Mouse (Mus musculus): ENCODE data around the gene Acvrl1.

Acvrl1 gene

DNA sequence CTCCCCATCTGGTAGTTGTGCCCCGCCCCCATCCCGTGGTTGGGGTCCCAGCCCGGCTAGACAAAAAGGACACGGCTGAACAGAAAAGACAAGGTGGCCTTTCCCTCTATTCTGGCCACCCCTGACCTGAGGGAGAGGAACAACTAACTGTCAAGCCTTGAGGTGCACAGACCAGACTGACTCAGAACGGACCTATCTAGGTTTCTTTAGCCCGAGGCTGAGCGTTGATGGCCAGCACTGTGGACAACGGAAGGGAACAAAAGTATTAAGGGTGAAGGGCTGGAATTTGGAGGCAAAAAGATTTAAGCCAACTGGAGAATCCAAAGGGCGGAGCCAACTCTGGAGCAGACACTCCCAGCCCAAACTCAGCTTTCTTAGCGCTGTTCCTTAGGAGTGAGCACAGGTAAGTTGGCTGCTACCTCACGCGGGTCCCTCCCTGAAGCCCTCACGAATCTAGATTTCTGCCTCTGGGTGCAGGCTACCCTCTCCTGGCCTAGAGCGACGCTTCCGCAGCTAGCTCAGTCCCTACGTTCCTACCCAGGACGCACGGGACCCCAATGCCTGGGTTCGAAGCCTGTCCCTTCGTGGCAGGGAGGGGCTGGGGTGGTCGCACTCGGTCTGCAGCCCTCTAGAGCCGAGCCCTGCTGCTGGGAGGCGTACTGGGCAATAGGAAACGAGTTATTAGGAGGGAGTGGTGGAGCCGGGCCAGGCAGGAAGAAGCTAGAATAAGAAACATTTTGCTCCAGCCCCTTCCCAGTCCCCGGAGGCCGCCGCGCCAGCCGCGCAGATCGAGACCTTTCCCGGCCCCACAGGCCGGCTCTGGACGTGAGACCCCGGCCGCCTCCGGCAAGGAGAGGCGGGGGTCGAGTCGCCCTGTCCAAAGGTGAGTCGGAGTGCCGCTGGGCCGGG lies at the start of gene Acvrl1:
Gene Acvrl1, plus strand, starts transcription at position 342 of the 909 bp plus-strand sequence.
- peak in 1 of 2 experiments; percentile 20 for DNase-seq

DNA sequence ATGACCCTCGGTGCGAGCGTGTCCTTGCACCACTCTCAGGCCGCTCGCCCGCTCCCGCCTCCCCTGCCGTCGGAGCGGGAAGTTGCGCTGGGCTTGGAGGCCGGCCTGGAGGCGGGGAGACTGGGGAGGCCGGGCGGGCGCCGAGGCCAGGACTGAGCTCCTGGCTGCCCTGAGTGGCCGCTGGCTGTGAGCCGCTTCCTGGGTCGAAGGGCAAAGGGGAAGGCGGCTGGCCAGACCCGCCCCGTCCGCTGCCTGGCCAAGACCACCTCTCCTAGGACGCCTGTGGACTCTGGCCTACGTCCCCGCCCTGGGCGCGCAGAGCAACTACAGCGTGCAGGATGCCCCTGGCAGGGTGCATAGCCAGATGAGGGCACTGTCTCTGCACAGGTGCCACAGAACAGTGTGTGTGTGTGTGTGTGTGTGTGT lies 49.6 kb upstream of the Acvrl1 start:
- DNase-seq, result peak; percentile 68 to 78

DNA sequence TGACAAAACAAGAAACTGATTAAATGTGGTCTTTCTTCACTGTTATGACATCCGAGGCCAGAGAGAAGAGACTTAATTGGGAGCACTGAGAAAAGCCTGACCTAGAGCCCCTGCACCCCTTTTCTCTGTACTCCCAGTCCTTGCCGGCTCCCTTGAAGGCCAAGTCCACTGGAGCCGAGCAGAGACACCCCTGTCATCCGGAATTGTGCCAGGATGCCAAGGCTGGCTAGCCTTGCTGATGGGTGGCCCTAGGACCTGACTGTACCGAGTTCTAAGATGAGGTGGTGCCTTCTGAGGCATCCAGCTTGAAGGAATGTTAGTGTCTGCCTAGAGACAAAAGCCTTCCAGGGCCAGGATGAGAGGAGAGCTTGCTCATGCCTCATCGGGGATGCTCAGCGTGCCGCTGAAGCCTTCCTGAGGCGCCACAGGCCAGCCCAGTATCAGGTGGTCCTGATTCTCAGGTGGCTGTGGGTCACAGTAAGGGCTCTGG lies 48.2 kb upstream of the Acvrl1 start:
- DNase-seq, result no peak

DNA sequence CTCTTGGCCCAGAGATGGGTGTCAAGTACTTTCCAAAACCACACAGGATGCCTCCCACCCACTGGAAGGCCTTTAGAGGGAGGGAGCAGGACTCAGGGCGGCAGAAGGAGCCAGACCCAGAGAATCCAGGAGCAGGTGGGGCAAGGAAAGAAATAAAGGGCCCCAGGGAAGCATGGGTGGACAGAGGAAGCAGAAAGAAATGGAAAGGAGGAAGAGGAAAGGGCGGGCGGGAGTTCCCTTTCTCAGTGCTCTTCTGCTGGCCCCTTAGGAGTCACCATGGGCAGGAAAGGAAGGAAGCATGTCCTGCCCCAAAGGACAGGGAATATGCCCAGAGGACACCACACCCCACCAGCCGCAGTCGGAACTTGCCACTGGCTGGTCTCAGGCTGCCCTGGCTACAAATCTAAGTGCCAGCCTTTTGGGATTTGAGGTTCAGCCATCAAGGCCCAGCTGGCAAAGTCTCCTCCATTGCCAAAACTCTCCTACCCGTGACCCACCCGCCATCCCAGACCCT lies 47.2 kb upstream of the Acvrl1 start:
- no peak for DNase-seq

DNA sequence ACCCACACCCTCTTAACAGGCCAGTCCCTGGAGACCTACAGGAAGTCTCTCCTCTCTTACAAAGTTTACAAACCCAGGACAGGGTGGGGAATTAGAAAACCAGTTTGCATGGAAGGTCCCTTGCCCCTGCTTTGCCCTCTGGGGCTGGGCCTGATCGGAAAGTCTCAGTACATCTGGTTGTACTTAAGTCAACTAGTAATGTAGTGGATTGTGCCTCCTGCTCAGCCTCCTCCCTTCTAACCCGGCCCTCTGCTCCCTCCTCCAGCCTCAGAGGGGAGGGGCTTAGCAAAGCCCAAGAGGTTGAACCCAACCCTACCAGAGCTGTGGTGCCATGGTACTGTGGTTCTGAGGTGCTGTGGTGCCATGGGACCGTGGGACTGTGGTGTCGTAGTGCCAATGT lies 46.1 kb upstream of the Acvrl1 start:
- DNase-seq, result no peak

DNA sequence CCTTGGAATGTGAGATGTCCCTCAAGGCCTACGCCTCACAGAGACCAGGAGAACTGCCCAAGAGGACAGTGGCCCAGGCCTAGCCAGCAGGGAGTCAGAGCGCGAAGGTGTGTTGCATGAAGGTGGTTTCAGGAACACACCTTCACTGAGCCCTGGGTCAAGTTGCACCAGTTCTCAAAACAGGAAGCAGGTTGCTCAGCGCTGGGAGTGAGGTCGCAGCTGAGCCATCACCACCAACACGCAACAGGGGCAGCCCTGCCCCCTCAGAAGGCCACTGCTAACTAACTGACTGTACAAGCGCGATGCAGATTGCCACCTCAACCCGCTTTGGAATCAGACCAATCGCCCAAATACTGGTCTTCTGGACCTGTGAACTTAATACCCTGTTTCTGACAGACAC lies 43.8 kb upstream of the Acvrl1 start:
- no peak for DNase-seq

DNA sequence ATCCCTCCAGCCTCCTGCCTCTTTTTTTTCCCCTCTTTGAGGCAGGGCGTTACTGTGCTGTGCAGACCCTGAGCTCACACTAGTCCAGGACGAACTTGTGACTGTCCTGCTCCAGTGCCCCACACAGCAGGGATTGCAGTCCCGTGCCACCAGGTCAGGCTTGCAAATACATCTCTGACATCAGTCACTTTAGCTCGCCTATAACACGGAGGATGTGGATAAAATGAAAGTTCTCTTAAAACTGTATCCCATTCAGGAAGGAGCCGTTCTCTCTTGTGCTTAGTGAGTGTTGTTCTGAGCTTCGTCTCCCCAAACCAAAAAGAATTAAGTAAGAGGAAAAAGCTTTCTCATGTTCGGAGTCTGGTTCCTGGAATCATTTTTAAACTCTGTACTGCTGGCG lies 41.9 kb upstream of the Acvrl1 start:
- no peak for DNase-seq

DNA sequence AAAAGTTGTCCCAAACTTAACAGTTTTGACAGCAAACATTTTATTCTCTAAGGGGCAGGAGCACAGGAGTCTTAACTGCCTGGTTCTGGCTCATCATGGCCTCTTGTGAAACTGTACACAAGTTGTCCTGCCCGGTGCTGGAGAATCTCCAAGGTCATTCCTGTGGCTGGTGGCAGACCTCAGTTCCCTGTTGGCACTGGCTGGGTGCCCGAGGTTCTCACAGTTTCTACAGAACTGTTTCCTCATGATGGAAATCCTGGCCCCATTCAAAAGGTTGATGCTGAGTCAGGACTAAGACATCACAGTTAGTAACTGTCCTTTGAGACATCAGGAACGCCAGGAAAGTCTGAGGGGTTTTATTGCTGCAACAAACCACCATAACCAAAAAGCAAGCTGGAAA lies 41.4 kb upstream of the Acvrl1 start:
- DNase-seq, result peak; percentile 63 to 78

DNA sequence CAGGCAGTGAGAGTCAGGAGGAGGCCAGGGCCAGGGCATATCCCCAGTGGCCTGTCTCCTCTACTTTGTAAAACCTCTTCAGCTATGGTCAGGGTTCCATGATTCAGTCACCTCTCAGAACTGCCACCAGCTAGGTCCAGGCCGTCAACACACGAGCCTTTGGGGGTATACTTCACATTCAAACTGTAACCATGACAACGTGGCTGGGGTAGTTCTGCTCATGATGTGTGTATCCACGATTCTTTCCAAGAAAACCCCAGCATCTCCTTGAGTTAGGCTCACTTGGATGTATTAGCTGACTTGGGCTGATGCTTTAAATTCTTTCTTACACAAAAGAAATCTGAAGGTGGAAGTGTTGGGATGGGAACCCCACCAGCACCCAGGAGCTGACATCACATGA lies 40.0 kb upstream of the Acvrl1 start:
- no peak for DNase-seq

DNA sequence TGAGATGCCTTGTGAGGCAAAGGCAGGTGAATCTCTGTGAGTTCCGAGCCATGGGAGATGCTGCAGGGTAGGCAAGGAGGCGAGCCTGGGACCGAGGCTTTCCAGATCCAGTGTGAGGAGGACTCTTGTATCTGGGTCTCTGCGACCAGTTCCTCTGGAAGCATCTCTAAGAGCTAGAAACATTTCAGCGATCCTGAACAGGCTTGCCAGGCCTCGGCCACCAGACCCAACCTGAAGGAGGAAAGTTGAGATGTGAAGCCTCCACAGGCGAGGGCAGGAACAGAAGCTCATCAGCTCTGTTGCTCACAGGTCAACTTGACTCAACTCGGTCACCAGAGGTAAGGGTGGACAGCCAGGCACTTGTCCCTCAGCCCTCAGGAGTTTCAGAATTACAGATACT lies 36.8 kb upstream of the Acvrl1 start:
- no peak for DNase-seq

DNA sequence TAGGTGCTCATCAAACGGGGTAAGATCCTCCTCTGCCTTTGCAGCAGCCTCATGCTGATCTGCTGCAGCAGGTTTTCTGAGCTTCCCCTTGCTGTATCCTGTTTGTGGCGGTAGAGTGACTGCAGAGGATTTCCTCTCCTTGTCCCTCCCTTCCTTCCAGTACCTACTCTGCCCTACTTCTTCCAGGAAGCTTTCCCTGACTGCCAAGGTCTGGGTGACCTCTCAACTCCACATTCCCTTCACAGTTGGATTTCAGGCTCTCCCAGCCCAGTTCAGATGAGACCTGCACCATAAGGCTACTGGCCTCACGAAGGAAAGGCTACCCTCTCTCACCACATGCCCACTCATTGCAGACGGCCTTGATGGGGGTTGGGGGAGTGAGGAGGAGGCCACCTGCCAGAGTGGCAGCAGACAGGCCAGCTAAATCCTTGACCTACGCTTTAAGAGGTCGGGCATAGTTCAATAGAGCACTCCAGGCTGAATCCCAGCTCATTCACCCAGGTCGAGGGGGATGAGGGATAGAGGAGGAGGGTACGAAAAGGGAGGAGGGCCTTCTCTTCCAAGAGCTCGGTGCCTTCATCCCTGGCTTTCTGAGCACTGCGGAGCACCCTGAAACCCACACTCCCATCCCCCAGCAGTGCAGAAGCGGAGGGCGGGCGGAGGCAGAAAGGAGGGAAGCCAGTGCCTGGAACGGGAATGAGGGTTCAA lies 36.0 kb upstream of the Acvrl1 start:
- no peak for DNase-seq

DNA sequence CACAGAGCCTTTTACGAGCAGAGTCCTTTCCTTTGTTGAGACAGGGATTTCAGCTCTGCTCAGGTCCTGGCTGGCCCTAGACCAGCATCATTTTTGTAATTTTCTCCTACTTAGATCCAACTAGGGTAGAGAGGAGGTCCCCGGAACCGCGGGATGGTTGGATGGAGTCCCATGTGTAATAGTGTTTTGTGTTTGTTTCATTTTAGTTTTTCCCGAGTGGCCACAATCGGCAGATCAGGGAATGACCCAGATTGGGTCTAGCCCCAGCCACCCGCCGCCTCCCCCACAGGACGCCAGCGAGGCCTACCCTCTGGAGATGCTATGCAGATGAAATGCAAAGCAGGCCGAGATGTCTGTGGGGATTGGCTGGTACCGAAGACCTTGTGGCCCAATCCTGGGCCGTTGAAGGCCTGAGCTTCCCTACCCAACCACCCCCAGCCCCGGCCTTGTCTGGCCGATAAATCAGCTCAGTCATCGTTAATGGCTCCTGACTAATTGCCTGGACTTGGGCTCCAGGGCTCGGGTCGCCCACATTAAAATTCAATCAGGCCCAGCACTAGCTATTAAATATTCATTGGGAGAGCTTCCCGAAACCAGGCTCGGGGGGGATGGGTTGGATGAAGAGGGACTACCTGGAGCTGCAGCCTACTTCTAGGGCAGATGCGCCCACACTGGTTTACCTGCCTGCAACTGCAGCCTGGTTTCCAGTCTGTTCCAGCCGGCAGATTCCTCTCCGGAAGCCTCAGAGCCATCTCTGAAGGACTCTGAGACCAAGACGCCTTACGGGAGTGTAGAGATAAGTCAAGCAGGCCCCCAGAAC lies 35.3 kb upstream of the Acvrl1 start:
- peak; percentile 53 to 63 for DNase-seq

DNA sequence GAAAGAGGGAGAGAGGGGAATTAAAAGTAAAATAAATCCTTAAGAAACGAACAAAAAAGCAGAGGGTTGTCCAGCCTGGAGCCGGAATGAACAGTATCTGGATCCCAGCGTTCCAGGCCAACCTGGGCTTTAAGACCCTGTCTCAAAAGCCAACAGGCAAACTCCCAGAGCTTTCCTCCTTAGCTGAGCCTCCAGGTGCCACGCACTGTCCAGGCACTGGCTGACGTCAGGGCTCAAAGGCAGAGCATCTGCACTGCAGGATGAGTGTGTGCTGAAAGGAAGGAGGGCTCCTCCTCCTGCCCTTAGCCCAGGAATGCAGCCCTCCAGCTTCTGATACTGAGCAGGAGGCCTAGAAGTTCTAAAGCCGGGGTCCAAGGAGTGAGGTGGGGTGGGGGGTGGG lies 34.3 kb upstream of the Acvrl1 start:
- no peak for DNase-seq

DNA sequence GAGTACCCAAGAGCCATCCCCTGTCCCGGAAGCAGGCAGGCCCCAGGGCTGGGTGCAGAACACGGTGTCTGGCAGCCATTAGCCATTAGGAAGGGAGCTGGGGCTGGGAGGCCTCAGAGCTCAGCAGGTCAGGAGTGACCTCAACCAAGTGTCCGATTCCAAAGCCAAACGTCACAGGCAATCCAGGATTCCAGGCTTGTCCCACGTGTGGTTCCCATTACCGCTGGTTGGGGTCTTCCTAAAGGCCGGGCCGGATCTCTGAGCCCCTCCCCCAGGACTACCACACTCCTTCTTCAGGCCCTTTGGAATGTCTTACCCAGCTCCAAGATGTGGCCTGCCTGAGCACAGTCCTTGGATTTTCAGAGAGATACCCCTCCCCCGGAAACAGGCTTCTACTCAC lies 33.3 kb upstream of the Acvrl1 start:
- DNase-seq, result no peak

DNA sequence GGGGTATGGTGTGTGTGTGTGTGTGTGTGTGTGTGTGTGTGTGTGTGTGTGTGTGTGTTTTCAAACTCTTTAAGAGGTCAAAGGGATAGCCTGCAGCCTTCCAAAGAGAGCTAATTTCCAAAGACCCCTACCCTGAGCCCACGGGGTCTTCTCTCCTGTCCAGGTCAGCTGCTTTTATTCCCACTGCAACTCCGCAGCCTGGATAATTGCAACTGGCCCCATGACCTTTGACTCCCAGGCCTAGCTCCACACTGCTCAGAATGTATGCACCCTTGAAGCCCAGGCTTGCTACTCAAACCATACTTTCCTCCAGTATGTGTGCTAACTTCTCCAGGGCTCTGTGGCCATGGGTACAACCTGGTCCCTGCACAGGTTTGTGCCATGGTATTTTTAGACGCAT lies 32.9 kb upstream of the Acvrl1 start:
- DNase-seq, result no peak

DNA sequence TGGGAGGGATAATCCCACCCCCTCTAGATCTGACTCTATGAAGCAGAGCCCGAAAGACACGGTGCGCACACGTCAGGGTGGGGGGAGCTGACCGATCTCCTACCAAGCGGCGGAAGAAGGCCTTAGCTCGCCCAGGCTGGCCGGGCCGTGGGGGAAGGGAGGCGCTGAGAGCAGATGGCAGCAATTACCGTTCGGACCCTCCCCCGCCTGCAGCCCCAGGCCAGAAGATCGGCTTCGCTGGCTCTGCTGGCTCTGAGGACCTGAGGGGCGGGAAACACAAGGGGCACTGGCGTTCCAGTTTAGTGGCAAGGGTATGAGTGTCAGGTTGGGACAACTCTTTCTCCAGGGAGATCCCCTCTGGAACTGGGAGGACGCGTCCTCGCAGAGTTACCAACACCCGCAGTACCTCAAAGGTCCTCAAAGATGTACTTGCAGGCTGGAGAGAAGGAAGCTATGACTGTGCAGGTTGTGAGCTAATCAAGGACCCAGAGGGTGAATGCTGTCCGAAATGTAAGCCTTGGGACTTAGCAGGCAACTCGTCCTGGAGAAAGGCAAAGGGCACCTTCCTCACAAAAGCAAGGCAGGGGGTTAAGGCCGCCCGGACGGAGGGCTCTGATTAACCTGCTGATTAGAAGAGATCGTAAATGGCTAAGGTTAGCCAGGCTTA lies 30.2 kb upstream of the Acvrl1 start:
- peak; percentile 91 to 95 for DNase-seq

DNA sequence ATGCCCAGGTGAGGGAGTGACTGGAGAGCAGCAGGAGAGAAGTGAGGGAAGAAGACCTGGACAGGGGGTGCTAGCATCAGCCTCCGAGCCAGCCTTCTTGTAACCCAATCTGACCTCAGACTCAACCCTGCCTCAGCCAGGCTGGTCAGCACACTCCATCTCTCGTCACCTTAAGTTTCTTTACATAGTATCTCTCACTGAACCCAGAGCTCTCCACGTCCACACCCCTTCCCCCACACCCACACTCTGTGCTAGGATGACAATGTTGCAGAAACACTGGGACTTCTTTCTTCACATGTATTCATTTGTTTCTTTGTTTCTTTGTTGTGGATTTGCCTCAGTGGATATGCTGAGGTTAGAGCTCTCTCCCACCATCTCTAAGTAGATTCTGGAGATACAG lies 27.3 kb upstream of the Acvrl1 start:
- no peak for DNase-seq

DNA sequence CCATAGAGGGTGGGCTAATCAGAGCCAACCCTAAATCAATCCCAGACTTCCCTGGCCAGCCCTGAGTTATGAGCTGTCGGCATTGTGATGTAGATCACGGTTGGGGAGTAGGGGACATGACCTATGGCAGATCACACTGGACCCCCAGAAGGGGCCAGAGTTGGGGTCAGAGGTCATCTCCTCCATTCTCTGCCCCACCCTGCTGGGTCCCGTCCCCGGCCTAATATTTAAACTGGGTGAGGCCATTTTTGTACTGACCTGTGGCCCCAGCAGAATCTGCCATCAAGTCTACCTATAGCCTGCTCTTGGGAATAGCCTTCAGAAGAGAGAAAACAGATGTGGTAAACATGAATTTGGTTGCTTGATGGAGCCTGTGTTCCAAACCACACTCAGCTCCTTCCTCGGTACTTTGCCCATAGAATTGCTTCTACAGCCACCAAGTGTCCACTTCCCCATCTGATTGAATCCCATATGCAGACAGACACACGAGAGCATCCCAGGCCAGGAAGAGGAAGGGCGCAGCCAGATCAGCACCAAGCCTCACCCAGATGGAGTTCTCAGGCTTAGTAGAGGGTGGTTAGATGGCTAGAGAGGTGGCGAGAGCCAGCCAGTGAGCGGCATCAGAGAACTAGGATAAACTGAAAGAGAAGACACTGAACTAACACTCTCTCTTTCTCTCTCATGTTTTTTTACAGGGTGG lies 24.6 kb upstream of the Acvrl1 start:
- DNase-seq, result no peak

DNA sequence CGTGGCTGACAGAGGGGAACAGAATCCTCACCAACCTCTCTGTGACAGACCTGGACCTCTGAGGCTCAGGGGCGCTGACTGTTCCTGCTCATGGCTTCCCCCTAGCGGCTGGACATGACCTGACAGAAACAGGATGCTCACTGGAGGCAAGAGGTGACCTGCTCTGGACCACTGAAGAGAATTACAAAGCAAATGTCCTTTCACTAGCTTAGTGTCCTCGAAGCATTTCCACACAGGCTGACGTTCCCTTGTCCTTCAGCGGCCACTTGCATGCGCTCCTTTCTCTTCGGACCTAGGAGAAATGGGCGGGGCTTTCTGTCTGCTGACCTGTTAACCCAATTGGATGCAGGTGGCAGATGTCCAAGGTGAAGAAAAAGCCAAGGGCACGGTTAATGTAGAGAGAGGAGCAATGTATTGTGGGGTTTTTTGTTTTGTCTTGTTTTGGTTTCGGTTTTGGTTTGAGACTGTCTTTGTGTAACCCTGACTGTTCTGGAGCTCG lies 22.8 kb upstream of the Acvrl1 start:
- peak; percentile 92 for DNase-seq

DNA sequence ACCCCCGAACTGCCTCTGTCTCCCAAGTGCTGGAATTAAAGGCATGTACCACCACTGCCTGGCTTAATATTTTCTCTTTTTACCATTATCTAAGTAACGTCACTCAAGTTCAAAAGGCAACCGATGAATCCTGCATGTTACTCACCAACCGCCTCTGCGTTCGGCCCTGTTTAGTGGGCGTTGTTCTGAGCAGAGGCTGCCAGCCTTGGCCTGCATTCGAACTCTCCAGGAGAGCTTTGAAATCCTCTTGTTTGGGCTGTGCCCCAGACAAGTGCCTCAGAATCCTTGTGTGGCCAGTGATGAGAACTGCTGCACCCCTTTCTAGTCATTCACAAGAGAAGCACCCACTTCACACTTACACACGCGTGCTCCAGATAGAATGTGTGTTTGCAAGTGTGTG lies 22.3 kb upstream of the Acvrl1 start:
- no peak for DNase-seq

DNA sequence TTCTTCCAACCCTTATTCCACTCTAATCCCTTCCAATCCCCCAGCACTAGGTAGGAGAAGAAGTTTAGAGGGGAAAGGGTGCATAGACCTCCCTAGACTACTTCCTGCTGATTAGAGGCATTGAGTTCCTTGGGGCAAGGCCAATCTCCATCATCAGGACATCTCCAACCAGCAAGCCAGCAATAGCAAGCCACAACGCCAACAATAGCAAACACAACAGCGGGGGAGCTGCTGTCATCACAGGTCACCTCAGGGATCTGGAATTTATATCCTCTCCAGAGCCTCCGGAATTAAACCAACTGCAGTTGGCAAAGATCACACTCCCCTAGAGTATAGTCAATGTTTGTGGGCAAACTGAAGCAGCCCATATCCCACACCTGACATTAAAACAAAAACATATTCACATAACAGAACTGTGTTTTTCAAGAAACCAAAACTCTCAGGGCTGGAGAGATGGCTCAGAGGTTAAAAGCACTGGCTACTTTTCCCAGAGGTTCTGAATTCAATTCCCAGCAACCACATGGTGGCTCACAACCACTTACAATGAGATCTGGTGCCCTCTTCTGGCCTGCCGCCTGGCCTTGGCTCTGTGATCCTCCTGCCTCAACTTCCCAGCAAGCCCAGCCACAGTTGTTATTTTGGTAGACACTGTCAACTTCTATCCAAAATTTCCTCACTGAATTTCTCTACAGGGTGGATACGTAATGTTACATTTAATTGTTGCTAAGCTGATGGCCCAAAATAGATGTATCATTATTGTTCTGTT lies 20.2 kb upstream of the Acvrl1 start:
- DNase-seq, result no peak

Measured in cerebellum, postnatal 10 days (tissue).